Mouse (Mus musculus) R1 (cell line): ENCODE results near the gene Rap1gap.

Experiments used
- DNase-seq: peaks from one replicate; pipeline ENCODE4 v3.0.0-alpha.2; 2018; ENCODE audit warnings: low read depth, low spot score

Gene Rap1gap

DNA sequence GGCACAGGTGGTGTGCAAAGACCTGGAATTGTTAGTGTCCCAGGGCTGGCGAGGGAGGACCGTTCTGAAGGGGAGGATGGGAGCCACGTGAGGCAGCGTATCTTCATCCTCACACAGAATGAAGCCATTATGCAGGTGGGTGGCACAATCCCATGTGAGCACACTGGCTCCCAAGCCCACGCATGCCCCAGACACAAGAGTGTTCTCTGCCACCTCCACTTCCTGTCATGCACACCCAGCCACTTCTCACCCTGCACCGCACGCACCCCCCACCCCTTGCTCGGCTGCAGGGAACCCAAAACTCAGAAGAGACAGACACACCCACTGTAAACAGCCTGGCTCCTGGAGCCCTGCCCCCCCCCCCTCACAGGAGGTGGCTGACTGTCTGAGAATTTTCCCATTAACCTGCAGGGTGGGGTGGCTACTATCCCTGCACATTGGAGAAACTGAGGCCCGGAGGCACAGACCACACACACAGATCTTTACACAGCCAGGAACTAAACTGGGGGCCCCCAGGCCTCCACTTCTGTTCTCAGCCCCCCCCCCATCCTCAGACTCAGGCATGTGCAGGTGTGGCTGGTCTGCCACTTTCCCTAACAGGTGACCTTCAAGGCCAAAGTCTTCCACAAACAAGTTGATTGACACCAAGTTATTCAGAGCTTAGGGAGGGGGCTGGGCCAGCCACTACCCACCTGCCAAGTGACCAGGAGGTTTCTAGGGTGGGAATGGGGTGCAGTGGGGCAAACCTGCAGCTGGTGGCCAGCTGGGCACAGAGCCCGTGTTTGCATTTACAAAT, 27.8 kb downstream of the Rap1gap start:
- DNase-seq, result no peak

DNA sequence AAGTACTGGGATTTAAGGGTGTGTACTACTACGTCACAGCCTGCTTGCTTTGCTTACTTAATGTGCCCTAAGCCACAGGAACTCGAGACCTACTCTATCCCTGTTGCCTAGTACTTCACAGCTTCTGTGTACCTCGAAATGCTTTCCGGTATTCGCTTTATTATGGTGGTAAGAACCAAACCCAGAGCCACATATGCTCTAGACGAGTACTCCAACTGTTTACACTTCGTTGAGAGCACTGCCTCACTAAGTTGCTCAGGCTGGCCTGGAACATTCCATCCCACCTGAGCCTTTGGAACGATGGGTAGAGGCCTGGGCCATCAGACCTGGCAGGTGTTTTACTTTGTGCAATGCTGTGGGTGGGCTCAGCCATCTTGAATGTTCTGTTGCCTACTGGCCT, 30.8 kb downstream of the Rap1gap start:
- no peak for DNase-seq

DNA sequence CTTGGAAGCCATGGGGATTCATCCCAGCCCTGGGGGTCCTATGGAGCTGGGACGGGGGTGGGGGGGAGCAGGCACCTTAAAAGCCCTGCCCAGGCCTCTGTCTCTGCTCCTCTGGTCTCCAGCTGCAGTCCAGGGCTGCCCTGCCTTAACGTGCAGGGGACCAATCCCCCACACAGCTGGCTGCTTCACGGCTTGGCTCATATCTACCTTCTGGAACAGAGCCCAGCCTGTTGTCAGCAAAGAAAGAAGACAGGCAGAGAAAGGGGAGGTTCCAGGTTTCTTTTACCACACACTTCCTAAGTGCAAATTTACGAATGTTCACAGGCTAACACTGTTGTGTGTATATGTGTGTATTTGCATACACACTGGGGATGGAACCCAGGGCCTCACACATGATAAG, 31.4 kb downstream of the Rap1gap start:
- DNase-seq, result no peak

DNA sequence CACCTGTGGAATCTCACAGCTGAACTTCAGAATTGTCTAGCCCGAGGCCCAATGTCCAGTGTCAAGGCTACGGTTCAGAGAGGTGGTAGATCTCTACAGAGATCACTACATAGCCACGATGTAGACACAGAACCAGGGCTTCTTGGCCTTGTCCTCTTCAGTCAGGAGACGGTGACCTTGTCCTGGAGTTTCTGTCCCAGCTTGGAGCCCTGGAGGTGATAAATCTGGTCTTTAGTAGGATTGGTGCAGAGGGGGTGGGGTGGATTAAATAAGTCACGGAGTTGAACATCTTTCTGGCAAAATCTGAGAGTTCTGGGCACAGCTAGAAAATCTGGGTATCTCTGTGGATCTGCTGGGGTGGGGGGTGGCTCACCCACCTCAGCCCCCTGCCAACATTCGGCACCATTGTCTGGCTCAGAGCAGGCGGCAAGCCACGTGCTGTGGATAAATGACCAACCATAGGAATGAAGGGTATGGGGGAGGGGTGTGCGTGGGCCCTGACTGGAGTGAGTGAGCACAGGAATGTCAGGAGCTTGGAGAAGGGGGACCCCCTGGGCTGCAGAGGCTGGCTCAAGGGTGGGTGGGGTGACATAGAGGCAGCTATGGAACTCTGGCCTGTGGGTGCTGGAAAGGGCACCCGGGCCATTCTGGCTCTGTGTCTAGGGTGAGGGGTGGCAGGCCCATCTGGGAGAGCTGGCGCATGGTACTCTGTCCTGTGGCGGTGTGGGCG, 32.8 kb downstream of the Rap1gap start:
- DNase-seq, result no peak

DNA sequence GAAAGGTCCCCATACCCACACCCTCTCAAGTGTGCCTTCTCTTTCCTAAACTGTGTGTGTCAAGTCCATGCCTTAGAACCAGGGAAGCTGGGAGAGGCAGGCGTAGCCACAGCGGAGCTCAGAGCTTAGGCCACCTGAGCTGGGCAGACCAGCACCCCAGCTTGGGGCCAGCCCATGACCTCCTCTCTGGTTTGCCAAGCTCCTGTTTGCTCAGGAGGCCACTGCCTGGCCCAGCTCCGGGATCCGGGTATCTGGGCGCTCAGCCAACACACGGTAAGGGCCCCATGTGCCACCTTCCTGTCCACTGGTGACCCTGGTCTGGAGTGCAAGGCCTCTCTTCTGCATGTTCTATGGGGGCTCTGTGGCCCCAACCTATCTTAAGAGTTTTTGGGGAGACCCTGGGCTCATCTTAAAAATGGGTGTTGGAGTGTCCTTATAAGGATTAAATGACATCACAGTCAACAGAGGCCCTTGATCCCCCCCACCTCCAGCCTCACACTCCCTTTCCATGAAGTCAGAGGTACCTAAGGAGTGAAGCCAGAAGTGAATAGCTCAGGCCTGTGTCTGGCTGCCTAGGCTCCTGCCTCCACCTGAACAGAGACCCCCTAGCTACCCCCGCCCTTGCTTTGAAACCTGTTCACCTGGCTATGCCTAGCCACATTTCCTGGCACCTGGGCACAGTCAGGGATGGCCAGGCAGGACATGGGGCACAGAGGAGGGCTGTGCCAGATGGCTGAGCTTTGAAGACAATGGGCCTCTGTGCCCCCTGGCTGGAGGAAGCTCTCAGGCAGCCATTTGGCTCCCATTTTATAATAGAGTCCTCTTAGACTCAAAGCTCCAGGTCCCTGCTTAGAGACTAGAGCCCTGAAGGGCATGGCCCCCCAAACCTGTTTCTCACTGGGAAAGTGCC, 33.8 kb downstream of the Rap1gap start:
- no peak for DNase-seq

DNA sequence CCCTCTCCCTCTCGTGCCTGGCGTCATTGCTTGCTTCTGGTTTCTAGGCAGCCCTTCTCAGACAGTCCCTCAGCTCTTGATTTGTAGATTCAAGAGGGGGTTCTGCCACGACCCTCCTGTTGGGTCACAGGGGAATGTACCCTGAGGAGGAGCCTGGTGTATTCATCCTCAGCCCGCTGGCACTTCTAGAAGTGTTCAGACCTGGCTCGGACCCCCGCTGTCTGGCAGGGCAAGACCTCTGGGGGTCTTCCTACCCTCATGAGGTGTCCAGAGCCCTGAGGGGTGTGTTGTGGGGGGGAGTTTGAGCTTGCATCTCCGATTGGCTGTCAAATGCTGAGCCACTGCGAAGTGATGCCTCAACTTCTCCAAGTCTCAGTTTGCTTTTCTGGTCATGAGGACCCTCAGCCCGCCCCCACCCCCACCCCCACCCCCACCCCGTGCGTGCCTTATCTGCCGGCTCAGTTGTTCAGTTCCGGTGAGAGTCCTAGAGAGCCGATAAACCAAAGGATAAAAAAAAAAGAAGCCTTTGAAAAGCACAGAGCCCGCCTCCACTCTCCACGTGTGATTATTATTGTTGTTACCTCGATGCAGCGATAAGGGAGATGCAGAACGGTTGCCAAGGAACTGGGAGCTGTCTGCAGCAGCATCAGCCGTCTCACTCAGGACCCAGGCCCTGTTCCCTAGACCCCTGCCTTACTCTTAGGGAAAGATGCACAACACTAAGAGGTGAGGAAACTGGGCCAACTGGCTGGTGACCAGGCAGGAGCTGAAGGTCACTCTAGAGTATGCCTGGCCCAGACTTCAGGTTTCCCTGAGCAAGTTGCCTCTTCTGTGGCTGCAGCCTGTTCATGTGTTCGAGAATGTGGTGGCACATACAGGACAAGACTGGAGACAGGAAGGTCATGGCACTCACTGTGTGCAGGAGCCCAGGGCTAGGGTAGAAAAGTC, 35.0 kb downstream of the Rap1gap start:
- no peak for DNase-seq

DNA sequence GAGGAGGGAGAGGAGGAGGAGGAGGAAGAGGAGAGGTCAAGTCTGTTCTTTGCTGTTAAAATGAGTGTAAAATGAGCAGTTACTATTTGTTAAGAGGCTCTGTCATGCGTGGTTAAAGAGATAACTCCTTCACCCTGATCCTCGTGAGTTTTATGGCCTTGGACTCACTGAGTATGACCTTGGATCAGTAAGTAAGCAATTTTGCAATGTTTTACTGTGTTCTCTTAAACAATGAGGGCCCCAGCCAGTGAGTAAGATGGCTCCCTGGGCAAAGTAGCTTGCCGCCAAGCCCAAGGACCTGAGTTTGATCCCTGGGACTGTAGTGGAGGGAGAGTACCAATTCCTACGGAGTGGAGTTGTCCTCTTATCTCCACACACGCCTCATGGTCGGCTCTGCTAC, 36.4 kb downstream of the Rap1gap start:
- DNase-seq, result no peak

DNA sequence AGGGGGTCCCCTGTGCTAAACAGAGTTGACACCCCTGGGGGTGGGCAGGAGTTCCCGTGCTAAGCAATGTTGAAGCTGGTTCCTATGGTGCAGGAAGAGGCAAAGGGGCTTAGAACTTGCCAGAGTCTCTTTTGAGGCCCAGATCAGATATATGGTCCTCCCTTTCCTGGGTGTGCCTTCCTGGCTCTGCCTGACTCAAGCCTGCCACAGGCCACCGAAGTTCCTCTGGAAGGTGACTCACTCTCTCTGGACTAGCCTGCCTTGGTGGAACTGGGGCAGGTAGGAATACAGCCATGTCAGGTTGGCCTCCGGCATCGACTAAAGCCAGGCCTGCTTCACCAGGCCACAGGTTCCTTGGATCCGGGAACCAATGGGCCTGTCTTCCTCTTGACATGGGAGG, 38.6 kb downstream of the Rap1gap start:
- DNase-seq, result no peak

DNA sequence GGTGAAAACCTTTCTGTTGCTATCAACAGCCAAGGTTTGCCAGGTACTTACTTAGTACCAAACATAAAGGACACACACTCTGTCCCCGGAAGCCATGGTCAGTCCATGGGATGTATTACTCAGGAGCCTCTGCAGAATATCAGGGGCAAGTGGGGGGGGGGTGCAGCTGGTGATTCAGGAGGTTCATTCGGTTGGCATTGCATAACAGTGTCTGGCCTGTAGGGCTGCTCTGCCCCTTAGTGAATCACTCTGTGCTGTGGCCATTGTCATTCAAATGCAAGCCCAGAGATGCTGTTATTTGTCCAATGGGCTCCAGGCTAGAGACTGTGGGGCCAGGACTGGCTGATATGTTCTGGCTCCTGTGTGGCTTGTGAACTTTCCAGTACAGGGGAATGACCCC, 40.0 kb downstream of the Rap1gap start:
- peak; percentile 59 for DNase-seq

DNA sequence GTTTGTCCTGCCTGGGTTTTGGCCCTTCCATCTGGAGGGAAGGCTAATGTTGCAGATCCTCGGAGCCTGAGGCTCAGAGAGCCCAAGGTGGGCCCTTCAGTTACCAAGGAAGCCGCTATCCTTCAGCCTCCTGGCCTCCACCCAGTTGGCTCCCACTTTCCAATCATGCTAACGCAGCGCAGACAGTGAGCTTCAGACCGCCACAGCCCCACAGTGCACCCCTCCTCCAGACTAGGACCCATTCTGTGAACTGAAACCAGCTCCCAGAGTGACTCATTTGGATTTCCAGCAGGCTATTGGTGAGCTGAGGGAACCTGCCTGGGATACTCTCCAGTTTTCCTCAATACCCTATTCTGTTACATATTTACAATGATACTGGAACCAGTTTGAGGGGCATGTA, 40.9 kb downstream of the Rap1gap start:
- DNase-seq, result no peak

DNA sequence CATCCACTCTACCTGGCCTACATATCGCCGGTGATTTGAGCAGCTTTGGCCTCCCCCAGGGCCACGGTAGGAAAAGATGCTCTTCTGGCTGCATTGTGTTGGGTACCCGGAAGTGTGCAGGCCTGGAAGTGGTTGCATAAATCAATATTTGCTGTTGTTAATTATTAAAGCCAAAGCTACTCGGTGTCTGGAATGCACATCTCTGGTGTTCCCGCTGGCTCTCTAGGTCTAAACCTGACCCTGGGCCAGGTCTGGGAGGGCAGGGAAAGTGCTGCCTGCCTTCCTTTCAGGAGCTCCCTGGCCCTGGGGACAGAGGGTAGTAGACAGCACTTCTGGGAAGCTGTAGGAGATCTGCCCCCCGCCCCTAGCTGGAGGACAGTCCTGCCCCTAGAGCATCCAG, 42.0 kb downstream of the Rap1gap start:
- no peak for DNase-seq

DNA sequence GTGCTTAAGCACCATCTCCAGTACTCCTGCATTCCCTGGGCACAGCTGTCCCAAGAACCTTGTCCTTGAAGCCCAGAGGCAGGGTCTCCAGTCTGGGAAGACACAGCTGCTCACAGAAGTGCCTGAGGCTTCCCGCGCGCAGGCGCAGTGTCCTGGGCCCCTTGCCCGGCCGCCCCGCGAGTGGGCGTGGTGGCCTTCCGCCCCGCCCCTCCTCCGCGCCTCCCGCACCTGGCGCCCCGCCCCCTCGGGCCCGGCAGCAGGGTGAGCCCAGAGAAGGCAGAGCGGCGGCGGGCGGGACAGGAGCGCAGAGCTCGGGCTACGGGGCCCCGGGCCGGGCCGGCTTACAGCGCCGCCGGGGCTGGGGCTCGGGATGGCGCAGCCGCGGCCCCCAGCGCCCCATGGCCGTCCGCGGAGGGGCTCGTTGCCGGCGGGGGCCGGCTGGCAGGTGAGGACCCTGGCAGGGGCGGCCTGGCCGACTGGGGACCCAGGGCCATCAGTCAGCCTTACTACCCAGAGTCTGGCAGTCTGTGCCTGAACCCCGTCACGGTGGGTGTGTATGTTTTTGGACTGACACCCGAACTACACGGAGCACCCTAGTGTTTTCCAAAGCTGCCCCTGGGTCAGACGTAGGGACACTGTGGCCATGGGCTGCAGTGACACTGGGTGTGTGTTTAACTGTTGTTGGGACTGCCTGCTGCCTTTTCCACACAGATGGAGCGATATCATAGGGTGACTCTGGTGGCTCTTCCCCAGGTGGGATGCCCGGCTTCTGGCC, 42.9 kb downstream of the Rap1gap start:
- DNase-seq, result peak; percentile 87

DNA sequence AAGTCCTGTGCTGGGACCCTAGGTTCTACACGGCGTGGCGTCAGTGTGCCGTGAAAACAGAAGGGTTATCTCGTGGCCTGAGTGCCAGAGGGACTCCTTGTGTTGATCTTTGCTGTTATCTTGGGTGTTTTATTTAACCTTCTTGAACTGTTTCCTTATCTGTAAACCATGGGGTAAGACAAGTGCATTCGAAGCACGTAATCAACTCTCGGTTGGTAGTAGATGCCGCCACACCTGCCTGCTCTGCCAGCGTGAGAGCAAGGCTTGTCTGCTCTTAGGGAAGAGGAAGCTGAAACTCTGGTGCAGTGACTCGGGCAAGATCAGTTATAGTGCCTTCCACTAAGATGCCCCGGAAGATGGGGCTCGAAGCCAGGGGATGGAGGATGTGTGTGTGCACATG, 48.4 kb downstream of the Rap1gap start:
- DNase-seq, result no peak

DNA sequence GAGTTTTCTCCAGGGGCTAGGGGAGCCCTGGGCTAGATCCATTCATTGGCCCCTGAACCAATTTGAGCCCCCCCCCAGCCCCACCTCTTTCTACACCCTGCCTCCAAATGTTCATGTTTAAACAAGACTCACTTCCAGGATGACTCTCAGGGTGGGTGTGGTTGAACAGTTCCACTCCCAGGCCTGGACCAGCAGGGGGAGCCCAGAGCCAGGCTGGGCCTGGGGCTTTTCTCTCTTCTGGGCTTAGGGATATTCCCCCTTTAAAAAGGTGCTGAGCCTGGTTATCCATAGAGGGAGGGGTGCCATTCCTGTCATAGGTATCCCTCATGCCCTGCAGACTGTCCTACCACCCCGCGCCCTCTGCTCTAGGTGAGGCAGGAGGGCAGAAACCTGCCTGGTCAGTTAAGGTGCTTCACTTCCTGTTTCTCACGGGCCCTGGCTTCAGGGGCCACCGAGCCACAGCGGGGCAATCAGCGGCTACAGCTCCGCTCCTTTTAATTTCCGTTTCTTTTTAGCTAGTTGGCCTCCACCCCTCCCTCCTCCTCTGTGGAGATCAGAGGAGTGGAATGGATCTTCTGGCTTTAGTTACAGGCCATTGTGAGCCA, 49.6 kb downstream of the Rap1gap start:
- peak; percentile 71 for DNase-seq

DNA sequence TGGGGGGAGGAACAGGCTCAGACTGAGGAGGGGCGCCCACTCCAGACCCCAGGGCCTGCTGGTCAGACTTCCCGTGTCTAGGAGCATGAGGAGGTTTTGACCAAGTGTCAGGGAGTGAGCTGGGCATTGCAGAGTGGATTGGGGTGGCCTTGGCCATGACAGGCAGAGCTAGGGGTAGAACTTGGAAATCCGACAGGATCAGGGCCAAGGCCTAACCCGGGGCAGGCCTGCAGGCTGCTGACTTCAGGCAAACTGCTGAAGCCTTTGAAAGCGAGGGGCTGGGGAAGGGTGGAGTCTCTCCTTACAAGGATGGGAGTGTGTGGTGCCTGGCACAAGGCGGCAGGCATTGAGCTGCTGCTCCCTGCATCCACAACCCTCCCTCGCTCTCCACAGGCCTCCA, 52.5 kb downstream of the Rap1gap start:
- DNase-seq, result no peak

DNA sequence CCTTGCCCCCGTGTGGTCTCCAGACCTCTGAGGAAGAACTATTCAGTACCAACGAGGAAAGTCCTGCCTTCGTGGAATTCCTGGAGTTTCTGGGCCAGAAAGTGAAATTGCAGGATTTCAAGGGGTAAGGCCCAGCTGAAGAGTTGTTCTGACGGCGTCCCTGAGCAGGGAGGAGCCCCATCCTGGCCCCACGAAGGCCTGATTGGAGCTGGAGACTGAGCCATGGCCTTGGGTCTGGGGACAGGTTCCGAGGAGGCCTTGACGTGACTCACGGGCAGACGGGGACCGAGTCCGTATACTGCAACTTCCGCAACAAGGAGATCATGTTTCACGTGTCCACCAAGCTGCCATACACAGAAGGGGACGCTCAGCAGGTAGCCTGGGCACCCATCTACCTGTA, 53.1 kb downstream of the Rap1gap start:
- no peak for DNase-seq

DNA sequence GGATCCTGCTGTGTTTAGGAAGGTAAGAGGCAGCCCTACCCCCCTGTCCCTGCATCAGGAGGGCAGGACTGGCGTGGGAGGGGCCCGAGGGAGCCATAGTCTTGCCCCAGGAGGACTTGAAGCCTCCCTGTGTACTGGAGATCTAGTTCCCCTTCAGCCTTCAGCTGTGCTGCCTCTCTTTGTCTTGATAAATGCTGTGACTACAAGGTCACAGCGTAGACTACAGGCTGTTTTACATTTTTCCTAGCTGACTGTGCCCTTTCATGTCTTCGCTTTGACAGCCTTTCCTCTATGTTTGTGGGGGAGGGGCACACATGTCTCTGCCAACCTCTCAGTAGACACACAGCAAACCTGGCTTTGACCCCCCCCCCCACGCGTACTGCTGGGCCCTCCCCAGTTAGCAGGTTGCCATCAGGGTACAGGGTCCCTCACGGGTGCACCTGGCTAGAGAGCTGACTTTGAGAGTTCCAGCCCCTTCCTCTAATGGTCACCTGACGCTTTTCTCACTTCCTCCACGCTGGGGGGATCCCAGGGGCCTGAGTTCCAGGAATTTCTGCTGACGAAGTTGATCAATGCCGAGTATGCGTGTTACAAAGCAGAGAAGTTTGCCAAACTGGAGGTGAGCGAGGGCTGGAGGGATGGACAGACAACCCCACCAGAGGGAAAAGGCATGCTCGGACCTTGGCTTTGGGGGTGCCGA, 55.0 kb downstream of the Rap1gap start:
- peak; percentile 90 for DNase-seq

DNA sequence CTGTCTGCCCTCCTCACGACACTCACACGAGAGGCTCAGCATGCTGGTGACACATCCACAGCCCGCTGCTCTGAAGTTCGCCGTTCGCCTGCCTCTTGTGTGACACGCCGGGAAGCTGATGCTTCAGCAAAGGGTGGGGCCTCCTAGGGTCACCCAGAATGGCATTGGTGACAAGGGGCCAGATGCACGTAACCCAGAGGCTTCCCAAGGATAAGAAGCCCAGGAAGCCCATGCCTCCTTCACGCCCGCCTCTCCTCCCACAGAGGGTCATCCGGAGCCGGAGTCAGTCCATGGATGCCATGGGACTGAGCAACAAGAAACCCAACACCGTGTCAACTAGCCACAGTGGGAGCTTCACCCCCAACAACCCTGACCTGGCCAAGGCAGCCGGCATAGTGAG, 57.0 kb downstream of the Rap1gap start:
- no peak for DNase-seq

DNA sequence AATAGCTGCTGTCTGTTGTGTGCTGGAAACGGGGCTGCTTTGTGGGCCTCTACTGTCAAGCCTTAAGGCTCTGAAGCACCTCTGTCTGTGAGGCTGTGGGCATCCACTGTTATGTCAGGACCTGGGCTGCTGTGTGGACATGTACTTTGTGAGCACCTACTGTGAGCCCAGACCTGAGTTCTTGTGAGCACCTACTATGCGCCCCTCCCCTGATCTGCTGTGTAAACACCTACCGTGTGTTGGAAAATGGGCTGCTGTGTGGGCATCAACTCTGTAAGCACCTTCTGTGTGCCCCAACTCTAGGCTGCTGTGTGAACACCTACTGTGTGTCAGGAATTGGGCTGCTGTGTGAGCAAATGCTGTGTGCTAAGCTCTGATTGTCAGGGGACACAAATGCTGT, 57.7 kb downstream of the Rap1gap start:
- no peak for DNase-seq
